Mouse (Mus musculus): Measurements from ENCODE around the gene 1700013G24Rik. TPM values are rescaled to one million over a fixed set of nuclear protein-coding genes. Genes with fewer than 3 reads are reported as not detected.

Gene 1700013G24Rik
- not detected for total RNA-seq (2023)

GRCm38 (mm10) chr4:137453234-137453767 lies at the start of gene 1700013G24Rik:
Gene 1700013G24Rik (plus strand): TSS chr4:137453284.

GRCm38 (mm10) chr4:137409691-137410090 lies 43.4 kb upstream of the 1700013G24Rik start, which contains the start of gene Cela3a:
Gene Cela3a (minus strand): TSS chr4:137409791.

GRCm38 (mm10) chr4:137430502-137430901 lies 22.6 kb upstream of the 1700013G24Rik start, which contains the start of gene Cela3b:
Gene Cela3b (minus strand): TSS chr4:137430540.

GRCm38 (mm10) chr4:137468260-137469080 lies 15.4 kb downstream of the 1700013G24Rik start, which contains the start of gene Hspg2:
Gene Hspg2 (plus strand): TSS chr4:137468769.

Other genes starting within 250 kb of the 1700013G24Rik start
- gene Wnt4, start 175.8 kb upstream of the 1700013G24Rik start, total RNA-seq (2023): under 1 TPM in 1 of 2 experiments, not detected in 1; 0.09 TPM
- gene Cdc42, start 95.6 kb upstream of the 1700013G24Rik start, total RNA-seq (2023): 100 to 1,000 TPM; 493 to 554 TPM
- gene Cela3a, start 43.5 kb upstream of the 1700013G24Rik start, total RNA-seq (2023): not detected
- not detected for gene Cela3b, start 22.7 kb upstream of the 1700013G24Rik start, total RNA-seq (2023)
- gene Hspg2, start 15.5 kb downstream of the 1700013G24Rik start, total RNA-seq (2023): under 1 TPM; 0.40 to 0.44 TPM
- gene Ldlrad2, start 121.3 kb downstream of the 1700013G24Rik start, total RNA-seq (2023): not detected
- gene Usp48, start 140.5 kb downstream of the 1700013G24Rik start, total RNA-seq (2023): 10 to 100 TPM; 85.7 to 89.3 TPM
- gene Rap1gap, start 211.4 kb downstream of the 1700013G24Rik start, total RNA-seq (2023): 1 to 10 TPM; 1.1 to 1.4 TPM